Mouse (Mus musculus): ENCODE data around the gene Wasl. TPM values are rescaled to one million over a fixed set of nuclear protein-coding genes. Genes with fewer than 3 reads are reported as not detected.
A peak's percentile ranks its signal among the peaks of the same experiment; 100 is the strongest.

Gene Wasl
- polyA plus RNA-seq, 1 experiment from 2014 or later = 61.1 TPM

- no peaks in the 10 kb centered on the region for H3K27me3 ChIP-seq
- POLR2A ChIA-PET = no interaction called here
- CTCF ChIA-PET = interaction anchor here (1.1 kb wide), 1 partner anchor 10 kb away, joined by 4 read pairs; no protein-coding TSS in a partner anchor
- DNase-seq (ENCODE audit: low read depth, low spot score) (no peak), ATAC-seq (no peak)
- in situ Hi-C loops (cut with MboI; ENCODE audit: low pct_unique_long_range_greater_than_20kb) = no loop called here
- TF ChIP-seq CTCF (IDR thresholded peaks at IDR 0.05) = no peak
These were observed 42.7 kb downstream of the Wasl start for GRCm38 (mm10) chr6:24622098-24622497.

GRCm38 (mm10) chr6:24620936-24621335, 43.9 kb downstream of the Wasl start:
- POLR2A ChIA-PET = no interaction called here
- no peak for TF ChIP-seq CTCF (IDR thresholded peaks at IDR 0.05)
- CTCF ChIA-PET = no interaction called here
- DNase-seq (ENCODE audit: low read depth, low spot score) (no peak), ATAC-seq (no peak)
- H3K27me3 ChIP-seq = no peaks in the 10 kb centered on the region
- in situ Hi-C loops (cut with MboI; ENCODE audit: low pct_unique_long_range_greater_than_20kb) = no loop called here

GRCm38 (mm10) chr6:24619285-24620045, 45.3 kb downstream of the Wasl start:
- DNase-seq (ENCODE audit: low read depth, low spot score) = no peak
- in situ Hi-C loops (cut with MboI; ENCODE audit: low pct_unique_long_range_greater_than_20kb) = no loop called here
- TF ChIP-seq CTCF (IDR thresholded peaks at IDR 0.05) = no peak
- ChIA-PET POLR2A (no interaction called here), CTCF (no interaction called here)
- ATAC-seq = no peak
- no peaks in the 10 kb centered on the region for H3K27me3 ChIP-seq

GRCm38 (mm10) chr6:24616746-24617145, 48.1 kb downstream of the Wasl start:
- no peak for DNase-seq (ENCODE audit: low read depth, low spot score)
- no peaks in the 10 kb centered on the region for H3K27me3 ChIP-seq
- no peak for TF ChIP-seq CTCF (IDR thresholded peaks at IDR 0.05)
- ChIA-PET CTCF (no interaction called here), POLR2A (no interaction called here)
- in situ Hi-C loops (cut with MboI; ENCODE audit: low pct_unique_long_range_greater_than_20kb) = no loop called here
- ATAC-seq = no peak

GRCm38 (mm10) chr6:24613918-24614317, 50.9 kb downstream of the Wasl start:
- no peaks in the 10 kb centered on the region for H3K27me3 ChIP-seq
- no peak for DNase-seq (ENCODE audit: low read depth, low spot score)
- no peak for ATAC-seq
- in situ Hi-C loops (cut with MboI; ENCODE audit: low pct_unique_long_range_greater_than_20kb) = no loop called here
- CTCF ChIA-PET = interaction anchor here (0.8 to 1.4 kb wide), 3 partner anchors 9 to 83 kb away, joined by 3 to 4 read pairs (median 3); no protein-coding TSS in a partner anchor
- POLR2A ChIA-PET = no interaction called here
- TF ChIP-seq CTCF (IDR thresholded peaks at IDR 0.05) = no peak

- DNase-seq (ENCODE audit: low read depth, low spot score) (no peak), ATAC-seq (no peak)
- in situ Hi-C loops (cut with MboI; ENCODE audit: low pct_unique_long_range_greater_than_20kb) = no loop called here
- no peaks in the 10 kb centered on the region for H3K27me3 ChIP-seq
- ChIA-PET CTCF (interaction anchor here (1.0 to 1.7 kb wide), 3 partner anchors 10 to 84 kb away, joined by 3 to 6 read pairs (median 3); no protein-coding TSS in a partner anchor), POLR2A (no interaction called here)
- TF ChIP-seq CTCF (IDR thresholded peaks at IDR 0.05) = no peak
These were observed 51.5 kb downstream of the Wasl start for GRCm38 (mm10) chr6:24613346-24613745.

- DNase-seq (ENCODE audit: low read depth, low spot score) (no peak), ATAC-seq (no peak)
- TF ChIP-seq CTCF (IDR thresholded peaks at IDR 0.05) = no peak
- ChIA-PET POLR2A (interaction anchor here (0.9 kb wide), 1 partner anchor 15 kb away, joined by 4 read pairs; no protein-coding TSS in a partner anchor), CTCF (interaction anchor here (1.0 to 1.7 kb wide), 2 partner anchors 15 to 82 kb away, joined by 3 to 6 read pairs; no protein-coding TSS in a partner anchor)
- in situ Hi-C loops (cut with MboI; ENCODE audit: low pct_unique_long_range_greater_than_20kb) = no loop called here
- no peaks in the 10 kb centered on the region for H3K27me3 ChIP-seq
These were observed 52.6 kb downstream of the Wasl start for GRCm38 (mm10) chr6:24612074-24612755.

- DNase-seq (ENCODE audit: low read depth, low spot score) (no peak), ATAC-seq (no peak)
- H3K27me3 ChIP-seq = no peaks in the 10 kb centered on the region
- CTCF ChIA-PET = interaction anchor here (1.5 kb wide), 1 partner anchor 80 kb away, joined by 3 read pairs; no protein-coding TSS in a partner anchor
- in situ Hi-C loops (cut with MboI; ENCODE audit: low pct_unique_long_range_greater_than_20kb) = no loop called here
- POLR2A ChIA-PET = interaction anchor here (0.5 to 0.7 kb wide), 2 partner anchors 16 to 53 kb away, joined by 3 to 4 read pairs; no protein-coding TSS in a partner anchor
- no peak for TF ChIP-seq CTCF (IDR thresholded peaks at IDR 0.05)
These were observed 54.5 kb downstream of the Wasl start for GRCm38 (mm10) chr6:24610358-24610757.

GRCm38 (mm10) chr6:24609531-24609930, 55.3 kb downstream of the Wasl start:
- peak; percentile 45 for ATAC-seq
- in situ Hi-C loops (cut with MboI; ENCODE audit: low pct_unique_long_range_greater_than_20kb) = no loop called here
- CTCF ChIA-PET = interaction anchor here (1.1 kb wide), 1 partner anchor 47 kb away, joined by 3 read pairs; no protein-coding TSS in a partner anchor

GRCm38 (mm10) chr6:24608682-24609081, 56.1 kb downstream of the Wasl start:
- DNase-seq (ENCODE audit: low read depth, low spot score) (no peak), ATAC-seq (no peak)
- in situ Hi-C loops (cut with MboI; ENCODE audit: low pct_unique_long_range_greater_than_20kb) = no loop called here
- CTCF ChIA-PET = interaction anchor here (1.1 kb wide), 2 partner anchors 40 to 48 kb away, joined by 3 read pairs; no protein-coding TSS in a partner anchor
- POLR2A ChIA-PET = no interaction called here
- no peaks in the 10 kb centered on the region for H3K27me3 ChIP-seq
- no peak for TF ChIP-seq CTCF (IDR thresholded peaks at IDR 0.05)

More at GRCm38 (mm10) chr6:24609531-24609930, 55.3 kb downstream of the Wasl start:
- no peak for DNase-seq (ENCODE audit: low read depth, low spot score)
- H3K27me3 ChIP-seq = no peaks in the 10 kb centered on the region
- no peak for TF ChIP-seq CTCF (IDR thresholded peaks at IDR 0.05)
- POLR2A ChIA-PET = no interaction called here

GRCm38 (mm10) chr6:24608129-24608528, 56.7 kb downstream of the Wasl start:
- TF ChIP-seq CTCF (IDR thresholded peaks at IDR 0.05) = no peak
- in situ Hi-C loops (cut with MboI; ENCODE audit: low pct_unique_long_range_greater_than_20kb) = no loop called here
- no peaks in the 10 kb centered on the region for H3K27me3 ChIP-seq
- POLR2A ChIA-PET = no interaction called here
- DNase-seq (ENCODE audit: low read depth, low spot score) (no peak), ATAC-seq (peak; percentile 90)
- CTCF ChIA-PET = interaction anchor here (1.1 kb wide), 1 partner anchor 40 kb away, joined by 3 read pairs; no protein-coding TSS in a partner anchor
